Mouse (Mus musculus) CD4-positive naive resting alpha-beta T cell, adult 57 days (primary cell): ENCODE data around the gene Hdgfl1. TPM values are rescaled to one million over a fixed set of nuclear protein-coding genes. Genes with fewer than 3 reads are reported as not detected.

Experiments used
- total RNA-seq: library from RNA; stranded (reverse); gene quantifications from one replicate; pipeline ENCODE4 v1.2.4, GENCODE M21; 2023

Gene Hdgfl1
- not detected for total RNA-seq

DNA sequence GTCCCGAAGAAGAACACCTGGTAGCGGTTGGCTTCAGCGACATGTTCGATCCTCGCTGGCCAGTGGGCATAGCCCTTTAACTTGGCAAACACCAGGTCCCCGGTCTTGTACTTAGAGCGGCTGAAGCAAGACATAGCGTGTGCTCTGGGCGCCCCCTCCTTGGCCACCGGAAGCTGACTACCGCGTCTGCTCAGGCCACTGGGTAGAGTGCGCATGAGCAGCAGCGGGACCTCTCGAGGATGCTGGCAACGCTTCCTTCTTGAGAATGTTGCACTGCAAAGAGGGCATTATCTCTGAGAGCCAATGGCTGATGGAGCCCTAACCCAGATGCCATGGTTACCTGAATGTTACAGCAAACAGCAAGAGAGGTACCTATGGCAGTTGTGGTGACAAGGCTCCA is at the start of gene Hdgfl1:
Gene Hdgfl1, minus strand, starts transcription at position 211 of the 400 bp plus-strand sequence.

